Mouse (Mus musculus) testis, adult 2 months (tissue): ENCODE measurements at regions not wholly inside any gene's neighbourhood (a gene's known extent, or its start where the extent isn't known, plus 50 kb on each side); places are given as distances from the start of the nearest gene placed in this dataset.

ENCODE experiments used
- CTCF ChIP-seq: fragments of 200-500 bp; IDR thresholded peaks from 2 replicates; pipeline ENCODE4 v1.5.1; 2012; ENCODE audit warnings: low read depth, mild to moderate bottlenecking, inconsistent platforms, low read length, moderate library complexity; ENCODE audit not compliant: control insufficient read depth, insufficient read depth, insufficient replicate concordance
- POLR2A ChIP-seq: fragments of 200-500 bp; IDR thresholded peaks from 2 replicates; pipeline ENCODE4 v1.6.1; 2012; ENCODE audit warnings: low read depth, mild to moderate bottlenecking, inconsistent platforms, low read length, moderate library complexity; ENCODE audit not compliant: control insufficient read depth

DNA sequence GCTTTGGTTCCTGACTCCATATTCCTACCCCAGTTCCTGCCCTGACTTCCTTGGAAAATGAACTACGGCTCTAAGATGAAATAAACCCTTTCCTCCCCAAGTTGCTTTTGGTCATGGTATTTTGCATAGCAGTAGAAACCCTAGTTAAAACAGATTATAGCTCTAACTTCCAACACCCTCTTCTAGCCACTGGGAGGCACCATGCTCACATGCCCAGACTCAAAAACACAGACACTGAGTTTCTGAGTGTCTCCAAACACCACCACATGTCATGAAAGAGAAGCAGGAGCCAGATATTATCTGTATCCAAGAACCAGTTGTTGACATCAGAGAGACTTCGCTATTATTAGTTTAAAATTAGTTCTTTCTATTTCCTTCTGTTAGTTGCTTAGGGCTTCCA, 316.1 kb upstream of the Tgfbr2 start:
- TF ChIP-seq CTCF: no peak
- TF ChIP-seq POLR2A: no peak
